Mouse (Mus musculus): Measurements from ENCODE around the gene 1700092M07Rik. TPM values are rescaled to one million over a fixed set of nuclear protein-coding genes. Genes with fewer than 3 reads are reported as not detected.

Gene 1700092M07Rik
- total RNA-seq, 2 experiments from 2014 or later = 1.4 to 1.8 TPM

DNA sequence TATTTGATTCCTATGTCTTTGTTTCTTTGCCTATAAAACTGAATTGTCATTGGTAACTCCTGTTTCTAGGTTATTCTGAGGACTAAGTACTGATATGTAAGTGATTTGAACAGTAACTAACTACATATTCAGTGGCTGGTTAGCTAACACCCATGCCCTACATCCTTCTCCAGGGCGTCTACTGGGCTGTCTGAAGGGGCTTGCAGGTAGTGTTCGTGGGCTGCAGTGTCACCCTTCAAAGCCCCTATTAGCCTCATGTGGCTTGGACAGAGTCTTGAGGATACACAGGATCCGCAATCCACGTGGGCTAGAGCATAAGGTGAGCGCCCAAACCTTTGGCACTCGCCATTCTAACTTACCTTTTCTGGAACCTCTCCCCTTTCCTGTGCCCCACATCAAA, 872 bp upstream of the 1700092M07Rik start:
- no peak for DNase-seq (ENCODE audit: low spot score in 2 of 2)

DNA sequence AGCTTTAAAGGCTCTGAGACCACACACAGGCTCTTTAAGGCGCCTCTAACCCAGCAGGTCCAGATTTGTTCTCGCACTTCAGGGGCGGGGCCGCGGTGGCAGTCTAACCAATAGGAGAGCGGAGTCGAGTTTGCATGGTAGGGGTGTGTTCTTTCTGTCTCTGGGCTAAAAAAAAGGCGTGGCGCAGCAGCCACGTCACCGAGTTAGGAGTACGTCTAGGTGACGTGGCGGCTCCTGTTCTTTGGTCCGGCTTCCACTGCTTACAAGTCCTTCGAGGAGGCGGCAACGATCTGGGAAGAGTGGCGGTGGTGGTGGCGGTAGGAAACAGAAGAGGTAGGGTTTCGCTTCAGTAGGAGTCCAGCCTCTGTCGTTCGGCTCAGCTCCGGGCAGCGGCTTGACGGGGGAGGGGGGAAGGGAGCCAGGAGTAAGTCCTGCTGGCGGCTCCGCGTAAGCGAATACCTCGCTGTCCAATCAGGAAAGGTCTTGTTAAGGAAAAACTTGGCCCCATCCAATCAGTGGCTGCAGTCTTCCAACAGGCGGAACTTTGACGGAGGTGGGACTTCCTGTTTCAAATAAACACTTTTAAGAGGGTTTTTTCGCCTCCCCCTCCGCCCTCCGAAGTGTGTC, 838 bp downstream of the 1700092M07Rik start, which contains the start of gene Stx5a:
TSS of gene Stx5a (plus strand) at position 171 of the 627 bp plus-strand sequence.
- DNase-seq (ENCODE audit: low spot score in 2 of 2) = peak; percentile 91 to 93

DNA sequence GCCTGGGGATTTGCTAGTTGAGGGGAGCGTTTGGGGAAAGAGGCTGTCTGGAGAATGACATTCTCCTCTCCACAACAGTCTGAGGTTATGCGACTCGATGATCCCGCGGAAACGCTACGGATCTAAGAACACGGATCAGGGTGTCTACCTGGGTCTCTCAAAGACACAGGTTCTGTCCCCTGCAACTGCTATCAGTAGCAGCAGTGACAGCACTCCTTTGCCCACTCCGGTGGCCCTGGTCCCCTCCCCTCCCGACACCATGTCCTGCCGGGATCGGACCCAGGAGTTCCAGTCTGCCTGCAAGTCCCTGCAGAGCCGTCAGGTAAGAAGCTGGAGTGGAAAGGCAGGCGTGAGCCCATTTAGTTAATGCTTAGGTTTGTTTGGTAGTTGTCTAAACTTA, 1.7 kb downstream of the 1700092M07Rik start:
- no peak for DNase-seq (ENCODE audit: low spot score in 2 of 2)

DNA sequence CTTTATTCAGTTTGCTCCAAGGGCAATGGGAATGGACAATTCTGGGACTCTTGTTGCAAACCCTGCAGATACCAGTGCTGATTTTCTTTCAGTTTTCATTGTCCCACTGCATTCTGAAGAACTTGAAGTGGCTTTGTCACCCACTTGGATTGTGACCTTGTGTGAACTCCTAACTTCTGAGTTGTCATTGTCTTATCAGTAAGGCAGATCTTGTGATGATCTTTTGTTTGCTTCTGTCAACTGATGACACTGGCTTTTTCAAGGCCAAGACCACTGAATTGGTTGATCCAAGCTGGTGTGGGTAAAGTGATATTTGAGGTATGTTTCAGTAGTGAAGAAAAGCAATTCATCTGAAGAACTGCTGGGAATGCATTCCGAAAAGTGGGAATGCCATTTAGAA, 4.9 kb downstream of the 1700092M07Rik start:
- no peak for DNase-seq (ENCODE audit: low spot score in 2 of 2)

DNA sequence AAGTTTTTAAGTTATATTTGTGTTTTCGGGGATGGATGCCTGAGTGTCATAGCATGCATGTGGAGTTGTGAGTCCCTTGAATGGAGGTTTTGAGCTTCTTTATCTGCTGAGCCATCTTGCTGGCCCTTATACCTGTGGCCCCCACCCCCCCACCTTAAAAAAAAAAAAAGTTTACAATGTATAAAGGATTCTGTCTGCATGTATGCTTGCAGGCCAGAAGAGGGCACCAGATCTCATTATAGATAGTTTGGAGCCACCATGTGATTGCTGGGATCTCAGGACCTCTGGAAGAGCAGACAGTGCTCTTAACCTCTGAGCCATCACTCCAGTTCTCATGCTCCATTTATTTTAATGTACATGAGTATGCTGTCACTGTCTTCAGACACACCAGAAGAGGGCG, 6.8 kb downstream of the 1700092M07Rik start:
- no peak for DNase-seq (ENCODE audit: low spot score in 2 of 2)

DNA sequence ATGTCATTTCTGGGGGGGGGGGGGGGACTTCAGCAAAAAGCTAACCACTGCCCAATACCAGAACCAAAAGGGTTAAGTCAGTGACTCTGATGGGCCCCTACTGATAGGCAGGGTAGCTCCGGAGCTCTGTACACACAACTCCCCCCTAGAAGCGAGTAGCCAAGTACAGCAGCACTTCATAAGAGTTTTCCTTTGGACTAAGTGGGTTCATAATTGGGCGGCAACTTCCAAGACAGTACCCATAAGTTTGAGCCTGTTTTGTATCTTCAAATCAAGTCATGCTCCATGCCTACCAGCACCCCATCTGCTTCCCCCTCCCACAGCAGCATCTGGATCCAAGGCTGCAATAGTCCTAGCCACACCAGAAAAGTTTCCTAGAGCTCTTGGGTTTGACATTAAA, 15.1 kb downstream of the 1700092M07Rik start:
- no peak for DNase-seq (ENCODE audit: low spot score in 2 of 2)

DNA sequence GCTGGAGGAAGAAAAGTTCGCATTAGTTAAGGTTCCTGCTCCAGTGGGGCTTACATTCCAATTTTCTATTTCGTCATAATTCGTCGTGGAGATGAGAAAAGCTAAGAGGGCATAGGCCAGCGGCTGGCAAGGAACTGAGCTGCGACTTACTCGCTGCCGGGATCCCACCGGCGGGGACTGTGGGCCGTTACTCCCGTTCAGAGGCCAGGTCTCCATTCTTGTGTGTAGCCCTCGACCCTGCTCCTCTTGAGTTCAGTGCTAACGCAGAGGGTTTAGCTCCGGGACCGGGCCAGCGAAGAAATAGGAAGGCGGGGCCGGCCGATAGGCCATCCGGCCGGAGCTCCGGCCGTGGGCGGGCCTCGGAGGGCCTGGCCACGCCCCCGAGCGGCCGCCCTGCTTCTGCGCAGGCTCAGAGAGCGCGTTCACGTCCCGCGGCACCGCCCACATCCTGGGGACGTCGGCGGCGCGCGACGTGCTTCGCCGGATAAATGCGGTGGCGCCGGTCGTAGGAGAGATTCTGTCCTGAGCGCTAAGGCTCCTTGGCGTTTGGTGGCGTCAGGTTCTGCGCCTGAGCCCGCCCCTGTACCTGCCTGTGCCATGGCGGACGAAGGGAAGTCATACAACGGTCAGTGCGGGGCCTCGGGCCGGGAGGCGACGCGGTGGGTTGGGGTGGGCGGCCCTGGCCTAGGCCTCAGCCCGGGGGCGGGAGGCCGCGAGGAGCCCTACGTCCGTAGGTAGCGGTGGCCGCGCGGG, 16.3 kb downstream of the 1700092M07Rik start, which contains the start of gene Nxf1:
TSS of gene Nxf1 (plus strand) at position 439 of the 753 bp plus-strand sequence.
- peak; percentile 89 to 94 for DNase-seq (ENCODE audit: low spot score in 2 of 2)

DNA sequence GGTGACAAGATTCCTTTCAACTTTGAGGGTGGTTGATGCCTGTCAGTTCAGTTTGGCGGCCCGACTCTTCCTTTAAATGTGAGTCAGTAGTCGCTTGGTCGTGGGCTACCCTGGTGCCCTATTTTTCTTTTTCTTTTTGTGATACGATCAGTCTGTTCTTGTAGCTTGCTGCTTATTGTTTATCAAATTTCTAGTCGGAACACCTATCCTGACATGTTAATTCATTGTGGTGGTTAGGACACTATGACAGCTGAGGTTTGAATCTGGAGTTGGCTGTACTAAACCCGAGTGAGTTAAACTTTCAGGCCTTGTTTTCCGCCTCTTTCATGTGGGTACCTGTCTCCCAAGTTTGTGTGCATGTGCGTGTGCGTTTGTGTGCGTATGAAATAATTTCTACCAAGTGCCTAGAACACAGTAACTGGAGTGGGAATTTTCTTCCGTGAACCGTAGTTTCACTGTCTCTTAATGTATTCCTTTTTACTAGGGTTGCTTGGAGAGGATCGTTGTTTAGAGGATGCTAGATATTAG, 17.0 kb downstream of the 1700092M07Rik start:
- no peak for DNase-seq (ENCODE audit: low spot score in 2 of 2)

DNA sequence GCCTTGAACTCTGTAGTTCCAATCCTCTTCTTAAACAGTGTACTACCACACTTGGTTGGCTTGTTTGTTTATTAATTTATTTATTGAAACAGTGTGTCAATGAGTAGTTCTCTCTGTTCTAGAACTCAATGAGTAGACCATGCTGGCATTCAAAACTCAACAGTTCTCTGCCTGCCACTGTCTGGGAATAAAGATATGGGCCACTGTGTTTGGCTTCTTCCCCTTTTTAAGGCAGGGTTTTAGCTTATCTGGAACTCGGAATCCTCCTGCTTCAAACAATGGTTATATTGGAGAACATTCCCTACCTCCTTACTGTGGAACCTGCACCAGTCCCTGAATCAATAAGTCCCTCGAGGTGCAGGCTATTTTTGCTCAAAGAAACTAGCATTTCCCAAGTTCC, 18.4 kb downstream of the 1700092M07Rik start:
- DNase-seq (ENCODE audit: low spot score in 2 of 2) = no peak

DNA sequence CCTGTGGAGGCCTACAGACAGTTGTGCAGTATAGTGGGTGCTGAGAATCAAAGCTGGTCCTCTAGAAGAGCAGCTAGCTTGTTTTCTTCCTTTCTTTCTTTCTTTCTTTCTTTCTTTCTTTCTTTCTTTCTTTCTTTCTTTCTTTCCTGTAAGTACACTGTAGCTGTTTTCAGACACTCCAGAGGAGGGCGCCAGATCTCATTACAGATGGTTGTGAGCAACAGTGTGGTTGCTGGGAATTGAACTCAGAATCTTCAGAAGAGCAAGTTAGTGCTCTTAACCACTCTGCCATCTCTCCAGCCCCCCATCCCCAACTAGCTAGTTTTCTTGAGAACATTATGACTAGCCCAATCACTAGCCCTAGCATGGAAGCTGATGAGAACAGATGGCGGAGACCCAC, 20.2 kb downstream of the 1700092M07Rik start:
- no peak for DNase-seq (ENCODE audit: low spot score in 2 of 2)

DNA sequence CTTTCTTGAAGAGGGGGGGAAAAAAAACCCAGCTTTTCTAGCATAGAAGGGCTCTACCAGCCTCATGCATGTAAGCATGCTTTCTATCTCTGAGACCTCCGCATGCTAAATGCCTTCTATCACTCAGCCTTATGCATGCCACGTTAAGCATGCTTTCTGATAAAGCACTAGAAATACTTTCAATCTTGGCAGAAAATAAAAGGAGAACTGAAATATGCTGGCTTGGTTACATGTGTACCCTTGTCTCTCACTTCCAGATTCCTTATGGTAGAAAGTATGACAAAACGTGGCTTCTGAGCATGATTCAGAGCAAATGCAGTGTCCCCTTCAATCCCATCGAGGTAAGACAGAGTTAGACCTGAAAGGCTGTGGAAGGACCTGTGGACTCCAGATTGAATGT, 22.8 kb downstream of the 1700092M07Rik start:
- DNase-seq (ENCODE audit: low spot score in 2 of 2) = no peak

DNA sequence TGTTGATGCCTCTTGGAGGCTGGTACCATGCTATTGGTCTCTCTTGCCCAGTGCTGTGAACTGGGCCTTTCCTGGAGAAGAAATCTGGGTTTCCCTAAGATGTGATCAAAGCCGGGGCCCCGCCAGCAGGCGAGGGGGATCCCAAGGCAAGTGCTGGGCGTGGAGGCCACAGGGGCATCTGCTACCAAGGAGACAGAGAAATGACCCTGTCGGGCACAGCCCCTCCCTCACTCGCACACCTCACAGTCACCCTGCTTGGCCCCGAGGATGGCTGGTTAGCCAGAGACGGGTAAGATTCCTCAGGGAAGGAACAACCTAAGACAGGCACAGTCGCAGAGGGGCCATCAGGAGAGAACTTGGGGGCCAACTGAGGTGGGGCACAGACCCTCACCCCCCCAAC, 25.0 kb downstream of the 1700092M07Rik start:
- DNase-seq (ENCODE audit: low spot score in 2 of 2) = no peak

DNA sequence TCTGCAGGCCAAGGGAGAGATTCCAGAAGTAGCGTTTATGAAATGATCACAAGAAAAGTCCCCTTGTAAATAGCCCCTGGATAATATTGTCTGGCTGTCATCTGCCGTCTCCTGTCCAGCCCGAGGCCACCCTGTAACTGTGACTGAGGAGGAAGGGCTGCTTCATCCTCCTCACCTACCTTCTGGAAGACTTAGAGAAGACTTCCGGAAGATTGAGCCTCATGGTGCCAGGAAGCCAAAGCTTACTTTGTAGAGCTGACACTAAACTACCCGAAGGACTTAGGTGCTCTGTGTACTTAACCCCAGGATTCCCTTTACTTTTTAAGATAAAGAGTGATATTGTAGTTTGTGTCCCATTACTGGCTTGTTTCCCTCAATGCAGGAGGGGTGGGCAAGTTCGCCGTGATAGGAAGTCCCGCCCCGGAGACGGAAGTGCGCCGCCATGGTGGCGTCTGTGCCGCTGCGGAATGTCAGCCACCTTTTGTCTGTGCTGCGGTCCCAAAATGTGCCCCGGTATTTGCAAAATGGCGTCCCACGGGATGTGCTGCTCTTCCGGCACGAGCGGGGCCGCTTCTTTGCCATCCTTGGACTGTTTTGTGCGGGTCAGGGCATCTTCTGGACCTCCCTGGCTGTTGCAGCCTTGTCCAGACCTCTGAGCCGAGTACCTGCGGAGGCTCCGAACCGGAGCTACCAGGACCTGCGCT, 30.2 kb downstream of the 1700092M07Rik start, which contains the start of gene Tmem223:
TSS of gene Tmem223 (plus strand) at position 430 of the 704 bp plus-strand sequence.
- peak; percentile 81 to 84 for DNase-seq (ENCODE audit: low spot score in 2 of 2)

DNA sequence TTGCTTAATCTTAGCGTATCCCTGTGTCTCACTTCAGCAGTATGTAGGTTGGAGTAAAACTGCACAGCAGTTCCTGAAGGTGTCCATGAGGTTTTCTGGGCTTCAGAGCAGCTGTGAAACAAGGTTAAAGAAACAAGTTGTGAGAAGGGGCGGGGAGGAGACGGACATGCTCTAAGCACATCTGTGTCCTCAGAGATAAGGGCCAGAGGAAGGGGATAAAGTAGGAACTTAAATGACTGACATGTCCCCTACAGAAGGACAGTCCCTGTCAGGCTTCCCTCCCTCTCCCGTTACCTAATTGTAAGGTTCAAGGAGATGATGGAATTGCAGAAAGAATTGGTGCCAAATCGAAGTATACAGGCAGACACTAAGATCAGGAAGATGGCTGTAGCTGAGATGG, 32.5 kb downstream of the 1700092M07Rik start:
- no peak for DNase-seq (ENCODE audit: low spot score in 2 of 2)

DNA sequence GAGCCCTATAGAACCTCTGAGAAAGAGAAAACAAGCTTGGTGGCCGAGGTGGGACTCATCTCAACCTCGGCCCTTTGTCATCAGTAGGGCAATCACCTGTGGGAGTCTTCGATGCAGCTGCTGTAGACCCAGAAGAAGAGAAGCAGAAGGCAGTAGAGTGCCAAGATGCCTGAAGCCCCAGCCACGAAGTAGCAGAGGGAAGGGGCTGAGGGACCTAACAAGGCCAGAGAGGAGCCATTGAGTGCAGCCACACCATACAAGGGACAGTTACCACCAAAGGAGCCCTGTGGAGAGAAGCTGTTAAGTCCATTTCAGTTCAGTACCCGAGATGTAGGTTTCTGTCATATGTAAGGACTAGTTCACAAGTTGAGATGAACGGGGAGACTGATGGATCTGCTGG, 32.9 kb downstream of the 1700092M07Rik start:
- no peak for DNase-seq (ENCODE audit: low spot score in 2 of 2)

DNA sequence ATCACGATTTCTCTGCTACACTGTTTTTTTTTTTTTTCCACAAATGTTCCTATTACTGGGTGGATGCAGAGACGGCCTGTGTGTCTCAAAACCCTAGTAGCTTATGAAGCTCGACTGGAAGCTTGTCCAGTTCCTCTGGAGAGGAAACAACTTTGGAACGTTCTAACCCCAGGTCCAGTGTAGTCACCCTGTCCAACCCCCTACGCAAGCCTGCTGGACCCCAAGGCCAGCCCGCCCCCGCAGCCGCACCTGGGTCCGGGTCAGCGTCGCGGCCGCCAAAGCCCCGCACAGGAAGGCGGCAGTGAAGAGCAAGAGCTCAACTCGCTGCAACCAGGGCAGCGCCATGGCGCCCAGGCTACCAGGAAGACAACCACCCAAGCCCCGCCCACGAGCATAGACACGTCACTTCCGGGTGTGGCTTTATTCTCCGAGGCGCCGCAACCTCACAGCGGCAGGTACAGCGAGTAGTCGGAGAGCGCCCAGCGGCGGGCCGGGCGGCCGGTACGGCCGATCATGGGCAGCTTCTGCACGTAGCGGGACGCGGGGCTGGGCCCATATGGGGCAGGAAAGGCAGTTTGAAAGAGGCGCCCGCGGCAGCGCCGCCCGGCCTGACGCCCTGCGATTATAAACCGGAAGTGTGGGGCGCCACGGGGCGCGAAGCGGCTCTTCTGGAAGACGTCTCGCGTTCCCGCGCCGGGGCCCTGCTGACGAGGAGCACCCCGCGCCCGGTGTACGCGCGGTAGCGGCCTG, 33.7 kb downstream of the 1700092M07Rik start, which contains the start of gene Tmem179b:
TSS of gene Tmem179b (minus strand) at position 382 of the 750 bp plus-strand sequence.
- peak; percentile 98 for DNase-seq (ENCODE audit: low spot score in 2 of 2)

DNA sequence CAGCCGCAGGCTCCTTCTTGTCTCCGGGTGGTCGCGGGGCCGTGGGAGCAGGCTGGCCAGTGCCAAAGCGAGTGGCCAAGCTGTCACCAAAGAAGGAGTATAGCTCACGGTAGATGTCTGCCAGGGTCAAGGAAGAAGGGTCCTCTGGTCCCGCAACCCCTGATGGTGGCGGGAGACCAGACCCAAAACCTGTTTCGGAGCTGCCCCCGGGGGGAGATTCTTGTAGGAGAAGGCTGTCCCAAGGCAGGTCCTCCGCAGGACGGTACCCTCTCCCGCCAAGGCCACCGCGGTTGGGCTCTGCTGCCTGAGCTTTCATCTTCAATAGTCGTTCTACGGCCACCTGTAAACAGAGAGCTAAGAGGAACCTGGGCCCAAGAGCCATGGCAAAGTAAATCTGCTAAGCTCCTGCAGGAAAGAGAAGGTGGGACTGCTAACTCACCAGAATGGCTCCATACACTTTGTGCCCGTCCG, 34.5 kb downstream of the 1700092M07Rik start:
- DNase-seq (ENCODE audit: low spot score in 2 of 2) = no peak

DNA sequence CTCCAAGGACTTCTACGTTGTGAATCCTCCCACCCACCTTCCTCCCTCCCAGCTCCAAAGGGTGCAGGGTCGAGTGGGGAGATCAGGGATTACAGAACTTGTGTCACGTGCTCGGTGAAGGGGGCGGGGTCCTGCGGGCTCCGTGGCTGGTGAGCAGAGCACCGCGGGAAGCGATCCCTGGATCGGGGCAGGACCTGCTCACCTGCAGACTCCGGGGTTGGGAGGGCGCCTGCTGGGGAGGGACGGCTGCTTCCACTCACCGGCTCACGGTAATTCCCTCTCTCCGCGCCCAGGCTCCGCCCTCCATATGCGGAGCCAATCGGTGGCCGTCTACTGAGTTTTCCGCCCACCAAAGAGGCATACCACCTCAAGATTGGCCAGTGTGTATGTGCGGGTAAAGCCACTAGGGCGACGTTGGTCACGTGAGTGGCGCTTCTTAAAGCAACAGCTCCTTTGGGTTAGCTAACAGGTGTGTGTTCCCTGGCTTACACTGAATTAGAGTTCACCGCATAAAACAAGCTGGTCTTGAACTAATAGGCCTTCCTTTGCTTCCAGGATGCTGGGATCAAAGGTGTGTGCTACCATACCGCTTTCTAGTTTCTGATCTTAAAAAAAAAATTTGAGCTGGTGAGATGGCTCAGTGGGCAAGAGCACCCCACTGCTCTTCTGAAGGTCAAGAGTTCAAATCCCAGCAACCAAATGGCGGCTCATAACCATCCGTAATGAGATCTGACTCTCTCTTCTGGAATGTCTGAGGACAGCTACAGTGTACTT, 45.7 kb downstream of the 1700092M07Rik start, which contains the start of gene Taf6l:
TSS of gene Taf6l (minus strand) at position 410 of the 774 bp plus-strand sequence.
- DNase-seq (ENCODE audit: low spot score in 2 of 2) = peak; percentile 83 to 87

DNA sequence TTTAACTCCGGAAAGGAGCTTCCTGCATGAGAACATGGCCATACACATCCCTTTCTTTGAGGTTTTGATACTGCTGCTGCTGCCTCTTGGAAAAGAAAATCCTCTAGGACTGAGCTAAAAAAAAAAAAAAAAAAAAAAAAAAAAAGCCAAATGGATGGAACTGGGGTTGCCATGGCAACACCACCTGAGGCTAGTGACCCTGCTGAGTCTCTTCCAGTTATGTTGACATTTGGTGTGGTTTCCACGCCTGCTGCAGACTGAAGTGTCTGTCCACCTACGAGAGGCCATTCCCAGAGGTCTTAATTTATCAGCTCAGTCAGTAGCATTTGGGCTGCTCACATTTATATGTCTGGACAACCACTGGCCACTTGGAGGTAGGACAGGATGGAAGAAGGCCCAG, 48.0 kb downstream of the 1700092M07Rik start:
- no peak for DNase-seq (ENCODE audit: low spot score in 2 of 2)

DNA sequence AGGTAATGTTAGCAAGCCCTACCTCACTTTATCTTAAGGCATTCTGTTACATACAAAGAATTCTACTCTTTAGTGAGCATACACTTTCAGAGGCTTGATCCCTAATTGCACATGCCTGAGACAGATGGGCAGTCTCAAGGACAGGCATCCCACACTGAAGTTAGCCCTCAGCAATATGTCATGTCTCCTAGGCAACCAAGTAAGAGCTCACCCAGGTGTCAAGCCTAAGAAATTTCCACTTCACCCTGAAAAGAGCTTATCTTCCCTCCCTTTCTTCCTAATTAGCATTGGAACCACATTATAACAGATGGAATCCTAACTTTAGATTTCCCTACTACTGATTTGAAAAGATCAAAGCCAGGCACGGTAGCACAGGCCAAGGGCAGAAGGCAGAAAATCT, 48.7 kb downstream of the 1700092M07Rik start:
- DNase-seq (ENCODE audit: low spot score in 2 of 2) = no peak
